Comparison of ENCODE assay signal across 25 mouse cellular contexts in the genomic region with DNA sequence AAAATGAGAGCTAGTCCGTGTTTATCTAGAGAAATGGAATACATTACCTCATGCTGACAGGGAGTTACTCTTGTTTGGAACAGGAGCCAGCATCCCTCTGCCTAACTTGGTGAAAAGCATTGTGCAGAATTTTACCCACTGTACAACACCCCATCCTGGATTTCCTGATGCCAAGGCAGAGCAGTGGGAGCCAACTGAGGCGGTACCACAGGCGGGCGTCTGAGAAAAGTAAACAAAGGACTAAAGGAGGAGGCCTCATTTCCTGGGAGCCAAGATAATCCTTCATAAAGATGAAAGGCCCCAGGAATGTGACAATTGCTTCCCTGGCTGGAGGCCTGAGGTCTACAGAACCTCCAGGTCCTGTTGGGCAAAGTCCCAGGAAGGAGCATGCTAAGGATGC.
DNase-seq lines count a peak whose midpoint lies in the region; ATAC-seq and TF ChIP-seq lines count a peak whose summit lies in the region.
"Had no signal": no experiment of that assay in that cellular context is flagged by ENCODE, and none has a peak within 500 bp of the region (broad histone marks: within the 10 kb centered on the region; RNA-seq: fewer than 3 reads in every experiment).

No protein-coding gene starts in this region.

- no peaks in the 10 kb centered on the region for H3K27me3 ChIP-seq in forebrain, embryonic 13.5 days
- no peaks in the 10 kb centered on the region for H3K27me3 ChIP-seq in forebrain, embryonic 12.5 days
- no peaks in the 10 kb centered on the region for H3K27me3 ChIP-seq in lung, embryonic 14.5 days (ENCODE audit: insufficient read depth, low read length)
- H3K27me3 ChIP-seq: neural tube, embryonic 15.5 days had no signal

- DNase-seq in lung, embryonic 14.5 days: peak; percentile 6
- DNase-seq in lung, postnatal 25 days (ENCODE audit: low spot score): no peak
- DNase-seq in right cerebral cortex, postnatal 10 days (ENCODE audit: low spot score in 2 of 2): peak; percentile 22 to 24
- no peak for DNase-seq in right cerebral cortex, postnatal 36 days (ENCODE audit: low spot score in 2 of 2)
- DNase-seq in embryo, embryonic 9.5 days (ENCODE audit: extremely low spot score): no peak
- DNase-seq in left cerebral cortex, adult 18-20 months (ENCODE audit: low spot score in 2 of 2): no peak
- DNase-seq: adrenal gland, postnatal 10 days; cerebellum, adult 18-20 months; cerebellum, postnatal 25 days; embryo, embryonic 11 days; heart, postnatal 10 days; kidney, adult 2 months; kidney, postnatal 10 days; layer of hippocampus, postnatal 36 days; thymus, postnatal 36 days had no signal

- H3K27ac ChIP-seq in forebrain, embryonic 13.5 days: no peak overlapping the region
- no peak overlapping the region for H3K27ac ChIP-seq in forebrain, embryonic 12.5 days
- H3K27ac ChIP-seq in lung, embryonic 14.5 days (ENCODE audit: low read depth): no peak overlapping the region
- H3K27ac ChIP-seq: hindbrain, postnatal 0 days; layer of hippocampus, adult 2 months; liver, embryonic 14.5 days; neural tube, embryonic 15.5 days had no signal

- no peaks in the 10 kb centered on the region for H3K4me1 ChIP-seq in forebrain, embryonic 13.5 days
- H3K4me1 ChIP-seq in forebrain, embryonic 12.5 days: no peaks in the 10 kb centered on the region
- no peaks in the 10 kb centered on the region for H3K4me1 ChIP-seq in lung, embryonic 14.5 days (ENCODE audit: insufficient read depth)
- H3K4me1 ChIP-seq: neural tube, embryonic 15.5 days had no signal

- TF ChIP-seq CTCF in lung, embryonic 14.5 days (IDR thresholded peaks at IDR 0.05; ENCODE audit: low read depth): no peak

- 0 out of 2 replicates have a peak, but pooled peaks have one; percentile 72 for ATAC-seq in forebrain, embryonic 13.5 days
- ATAC-seq in forebrain, embryonic 12.5 days (ENCODE audit: low FRiP score): no peak
- no peak for ATAC-seq in lung, embryonic 14.5 days (ENCODE audit: insufficient read depth)
- ATAC-seq: activated CD4-positive, CD25-positive, alpha-beta regulatory T cell, adult 4 months; CD4-positive, CD25-positive, alpha-beta regulatory T cell, adult 4 months; forebrain, embryonic 16.5 days; hindbrain, postnatal 0 days had no signal

- no peak overlapping the region for H3K9ac ChIP-seq in forebrain, embryonic 13.5 days
- no peak overlapping the region for H3K9ac ChIP-seq in forebrain, embryonic 12.5 days
- no peak overlapping the region for H3K9ac ChIP-seq in lung, embryonic 14.5 days
- H3K9ac ChIP-seq: liver, embryonic 14.5 days; neural tube, embryonic 15.5 days had no signal

- H3K9me3 ChIP-seq in forebrain, embryonic 13.5 days (replicated peaks): no peaks in the 10 kb centered on the region
- H3K9me3 ChIP-seq in forebrain, embryonic 12.5 days: no peaks in the 10 kb centered on the region
- H3K9me3 ChIP-seq in lung, embryonic 14.5 days (ENCODE audit: low read depth, low read length): no peaks in the 10 kb centered on the region
- H3K9me3 ChIP-seq: neural tube, embryonic 15.5 days had no signal

- no peak overlapping the region for H3K4me3 ChIP-seq in forebrain, embryonic 13.5 days
- no peak overlapping the region for H3K4me3 ChIP-seq in forebrain, embryonic 12.5 days (replicated peaks)
- H3K4me3 ChIP-seq in lung, embryonic 14.5 days (ENCODE audit: low read depth, low read length): no peak overlapping the region
- H3K4me3 ChIP-seq: layer of hippocampus, adult 2 months; neural tube, embryonic 15.5 days had no signal

- WGBS in forebrain, embryonic 13.5 days: 31% methylated on average over 4 of the region's 4 CpGs
- 40% methylated on average over 4 of the region's 4 CpGs for WGBS in forebrain, embryonic 12.5 days
- WGBS in lung, embryonic 14.5 days: 18% methylated on average over 4 of the region's 4 CpGs

- no peaks in the 10 kb centered on the region for H3K36me3 ChIP-seq in forebrain, embryonic 13.5 days (ENCODE audit: poor library complexity, severe bottlenecking)
- H3K36me3 ChIP-seq in forebrain, embryonic 12.5 days (replicated peaks): no peaks in the 10 kb centered on the region
- H3K36me3 ChIP-seq in lung, embryonic 14.5 days (ENCODE audit: insufficient read depth): no peaks in the 10 kb centered on the region
- H3K36me3 ChIP-seq: neural tube, embryonic 15.5 days had no signal

- no peak overlapping the region for H3K4me2 ChIP-seq in forebrain, embryonic 13.5 days
- no peak overlapping the region for H3K4me2 ChIP-seq in forebrain, embryonic 12.5 days
- no peak overlapping the region for H3K4me2 ChIP-seq in lung, embryonic 14.5 days
- H3K4me2 ChIP-seq: heart, embryonic 11.5 days; neural tube, embryonic 15.5 days had no signal

Comparison
In these comparisons a context has a peak if more than half of its experiments do, and no peak if none do; other contexts are left out.
1. DNase-seq: peak in lung, embryonic 14.5 days (single experiment) and right cerebral cortex, postnatal 10 days (2 of 2); none in lung, postnatal 25 days (single experiment), right cerebral cortex, postnatal 36 days (0 of 2), embryo, embryonic 9.5 days (single experiment) and left cerebral cortex, adult 18-20 months (0 of 2).